Mouse (Mus musculus) adrenal gland, postnatal 25 days (tissue): Measurements from ENCODE around the gene Armh3. TPM values are rescaled to one million over a fixed set of nuclear protein-coding genes. Genes with fewer than 3 reads are reported as not detected.
A peak's percentile ranks its signal among the peaks of the same experiment; 100 is the strongest.

Experiments used
- DNase-seq: peaks from one replicate; pipeline ENCODE4 v3.0.0; 2021; ENCODE audit warnings: mixed read lengths
- total RNA-seq: library from RNA; stranded (reverse); gene quantifications from 2 replicates; pipeline ENCODE4 v1.2.3, GENCODE M21; 2021

Armh3 gene
- total RNA-seq, 1 experiment from 2014 or later: 19.7 TPM

DNA sequence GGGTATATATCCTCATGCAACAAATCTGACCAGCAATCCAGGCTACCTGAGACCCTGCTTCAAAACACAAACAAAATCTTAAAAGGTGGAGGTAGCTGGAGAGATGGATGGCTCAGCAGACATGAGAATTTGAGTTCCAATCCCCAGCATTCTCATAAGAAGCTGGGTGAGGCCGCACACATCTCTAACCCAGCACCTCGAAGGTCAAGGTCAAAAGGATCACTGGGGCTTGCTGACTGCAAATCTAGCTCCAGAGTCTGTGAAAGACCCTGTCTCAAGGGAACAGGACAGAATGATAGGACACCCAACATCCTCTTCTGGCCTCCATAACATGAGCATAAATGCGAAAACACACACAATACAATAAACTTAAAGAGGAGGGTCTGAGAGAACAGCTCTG lies 7.1 kb downstream of the Armh3 start:
- no peak for DNase-seq

DNA sequence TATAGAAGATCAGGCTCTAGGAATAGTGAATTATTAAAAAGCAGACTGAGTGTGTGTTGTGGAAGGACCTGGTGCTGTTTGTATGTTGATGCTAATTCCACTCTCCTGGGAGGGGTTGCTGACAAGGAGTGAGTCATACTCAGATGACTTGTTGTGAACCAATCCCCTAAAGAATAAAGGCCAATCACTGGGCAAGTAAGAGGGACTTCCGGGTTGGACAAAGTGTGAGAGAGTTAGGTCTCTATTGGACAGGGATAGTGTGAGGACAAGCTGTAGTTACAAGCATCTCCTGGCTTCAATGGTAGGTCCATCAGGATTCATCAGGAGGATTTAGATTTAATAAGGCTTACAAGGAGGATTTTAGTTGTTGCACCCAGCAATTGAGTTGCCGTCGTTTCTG lies 10.1 kb downstream of the Armh3 start:
- no peak for DNase-seq

DNA sequence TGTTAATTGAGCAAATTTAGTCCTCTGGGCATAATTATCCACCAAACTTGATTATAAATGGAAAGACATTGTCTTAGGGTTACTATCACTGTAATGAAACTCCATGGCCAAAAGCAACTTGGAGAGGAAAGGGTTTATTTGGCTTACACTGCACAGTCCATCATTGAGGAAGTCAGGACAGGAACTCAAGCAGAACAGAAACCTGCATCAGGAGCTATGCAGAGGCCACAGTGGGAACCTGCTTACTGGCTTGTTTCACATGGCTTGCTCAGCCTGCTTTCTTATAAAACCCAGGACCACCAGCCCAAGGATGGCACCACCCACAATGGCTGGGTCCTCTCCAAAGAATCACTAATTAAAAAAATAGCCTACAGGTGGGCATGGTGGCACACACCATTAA lies 13.9 kb downstream of the Armh3 start:
- no peak for DNase-seq

DNA sequence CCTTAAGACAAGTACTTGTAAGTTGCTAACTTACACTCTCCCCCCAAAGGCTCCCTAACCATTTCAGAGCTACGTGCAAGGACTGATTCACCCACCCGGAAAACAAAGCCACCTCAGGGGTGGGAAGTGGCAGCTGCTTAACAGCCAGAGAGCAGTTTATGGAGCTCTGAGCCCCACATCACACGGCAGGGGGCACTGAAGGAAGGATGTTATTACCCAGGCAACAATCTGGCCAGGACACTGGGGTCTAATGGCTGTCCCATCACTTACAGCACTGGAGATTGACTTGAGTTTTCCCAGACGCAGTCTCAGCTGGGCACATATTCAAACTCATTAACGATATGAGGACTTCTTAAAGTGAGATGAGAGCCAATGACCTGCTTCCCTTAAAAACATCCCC lies 37.5 kb downstream of the Armh3 start:
- DNase-seq: no peak

DNA sequence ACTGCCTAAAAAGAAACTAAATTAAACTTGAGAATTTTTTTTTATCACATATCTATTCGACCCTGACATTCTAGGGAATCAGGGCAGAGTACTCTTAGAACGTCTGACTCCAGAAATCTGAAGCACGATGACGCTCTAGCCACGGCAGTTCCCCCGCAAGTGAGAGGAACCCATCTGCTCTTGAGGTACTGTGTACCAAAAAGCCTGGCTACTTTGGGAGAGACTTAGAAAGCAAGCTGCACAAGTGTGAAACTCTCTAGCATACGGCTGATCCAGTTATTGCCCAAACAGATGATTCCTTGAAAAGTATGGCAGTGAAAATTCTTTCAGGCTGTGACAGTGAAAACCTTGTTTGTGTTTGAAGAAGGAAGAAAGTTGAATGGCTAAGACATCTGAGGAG lies 41.6 kb downstream of the Armh3 start:
- DNase-seq: no peak

DNA sequence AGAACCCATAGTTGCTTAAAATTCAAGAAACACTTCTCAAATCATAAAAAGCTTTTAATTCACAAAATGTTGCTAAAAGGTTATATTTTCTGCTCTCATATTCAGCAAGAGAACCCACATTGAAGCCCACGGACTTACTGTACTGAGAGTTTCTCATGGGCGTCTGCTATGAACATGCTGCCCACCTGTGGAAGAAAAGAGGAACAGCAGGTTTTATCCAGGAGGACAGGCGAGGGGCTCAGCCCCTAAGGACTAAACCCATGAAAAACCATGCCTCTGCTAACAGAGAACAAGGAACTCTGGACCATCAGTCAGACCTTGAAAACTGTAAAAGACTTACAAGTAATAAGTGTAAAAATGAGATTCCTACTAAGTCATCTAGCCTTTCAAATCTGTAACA lies 45.0 kb downstream of the Armh3 start:
- no peak for DNase-seq

DNA sequence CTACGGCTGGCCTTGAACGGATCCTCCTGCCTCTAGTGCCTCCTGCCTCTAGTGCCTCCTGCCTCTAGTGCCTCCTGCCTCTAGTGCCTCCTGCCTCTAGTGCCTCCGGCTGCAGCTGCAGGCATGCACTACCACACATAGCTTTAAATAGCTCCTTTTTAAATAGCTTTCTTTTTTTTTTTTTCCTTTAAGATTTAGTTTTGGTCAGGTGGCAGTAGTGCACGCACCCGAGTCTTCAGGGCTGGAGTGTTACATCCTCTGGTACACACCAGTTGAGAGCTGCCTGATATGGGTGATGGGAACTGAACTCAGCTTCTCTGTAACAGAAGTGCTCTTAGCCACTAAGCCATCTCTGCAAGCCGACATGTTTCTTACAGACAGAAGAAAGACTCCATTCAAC lies 49.1 kb downstream of the Armh3 start:
- DNase-seq: no peak

DNA sequence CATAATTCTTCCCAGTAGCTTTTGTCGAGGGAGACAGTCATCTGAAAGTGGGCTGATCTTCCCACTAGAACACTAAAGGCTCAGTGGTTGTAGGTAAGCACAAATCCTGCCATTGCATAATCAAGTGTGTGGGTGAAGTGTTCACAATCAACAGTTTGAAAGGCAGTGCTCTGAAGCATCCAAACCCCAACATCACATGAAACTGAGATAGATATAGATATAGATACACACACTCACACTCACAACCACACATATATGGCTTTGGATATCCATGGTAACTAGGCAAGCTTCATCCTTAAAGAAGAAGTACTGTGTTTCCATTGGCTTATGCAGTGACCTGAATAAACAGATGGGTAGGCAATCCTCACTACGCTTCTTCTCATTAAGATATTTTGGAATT lies 50.5 kb downstream of the Armh3 start:
- DNase-seq: no peak

DNA sequence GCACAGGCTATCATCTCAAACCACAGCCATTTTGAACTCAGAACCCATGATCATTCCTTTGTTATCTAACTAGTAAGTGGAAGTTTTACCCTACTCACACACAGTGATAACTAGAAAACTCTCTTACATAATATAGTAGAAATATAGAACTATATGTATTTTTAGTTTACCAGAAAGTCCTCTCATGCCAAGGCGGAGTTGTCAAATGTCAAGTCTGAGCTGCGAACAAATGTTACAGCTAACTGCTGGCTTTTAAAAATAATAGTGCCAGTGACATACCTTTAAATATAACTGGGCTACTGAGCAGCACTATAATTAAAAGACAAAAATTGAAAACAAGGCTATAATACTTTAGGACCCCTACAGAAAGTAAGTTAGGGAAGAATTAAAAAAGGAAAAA lies 51.0 kb downstream of the Armh3 start:
- DNase-seq: no peak

DNA sequence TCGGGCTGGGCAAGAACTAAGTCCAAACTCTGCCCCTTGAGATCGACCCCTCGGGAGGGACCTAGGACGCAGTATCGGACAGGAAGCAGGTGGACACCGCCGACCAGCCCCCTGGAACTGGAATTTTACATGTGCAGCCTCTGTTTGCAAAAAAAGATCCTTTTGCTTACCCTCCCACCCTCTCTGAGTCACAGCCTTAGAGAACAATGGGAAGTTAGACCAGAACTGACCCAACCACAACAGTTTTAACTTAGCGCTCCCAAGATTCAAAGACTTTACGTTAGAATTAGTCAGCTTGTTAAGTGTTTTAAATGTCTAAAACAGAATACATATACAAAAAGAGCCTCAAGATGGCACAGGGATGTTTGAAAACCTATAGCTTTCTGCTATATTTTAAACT lies 51.7 kb downstream of the Armh3 start:
- no peak for DNase-seq

DNA sequence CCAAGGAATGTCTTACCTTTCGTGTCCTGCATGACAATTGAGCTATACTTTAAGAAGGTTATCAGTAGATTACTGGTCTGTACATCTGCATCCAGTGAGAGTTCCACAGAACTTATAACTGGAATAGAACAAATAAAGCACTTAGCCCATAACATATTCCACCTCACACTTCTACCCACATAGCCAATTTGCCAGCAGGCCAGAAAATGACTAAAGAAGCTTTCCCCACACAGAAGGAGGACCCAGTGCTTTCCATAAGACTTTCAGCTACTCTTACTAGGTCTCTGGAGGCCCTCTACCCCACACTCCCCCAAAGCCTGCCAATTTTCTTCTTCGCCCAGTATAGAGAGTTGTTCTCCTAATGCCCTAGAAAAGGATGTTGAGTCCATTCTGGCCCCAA lies 52.3 kb downstream of the Armh3 start:
- DNase-seq: no peak

DNA sequence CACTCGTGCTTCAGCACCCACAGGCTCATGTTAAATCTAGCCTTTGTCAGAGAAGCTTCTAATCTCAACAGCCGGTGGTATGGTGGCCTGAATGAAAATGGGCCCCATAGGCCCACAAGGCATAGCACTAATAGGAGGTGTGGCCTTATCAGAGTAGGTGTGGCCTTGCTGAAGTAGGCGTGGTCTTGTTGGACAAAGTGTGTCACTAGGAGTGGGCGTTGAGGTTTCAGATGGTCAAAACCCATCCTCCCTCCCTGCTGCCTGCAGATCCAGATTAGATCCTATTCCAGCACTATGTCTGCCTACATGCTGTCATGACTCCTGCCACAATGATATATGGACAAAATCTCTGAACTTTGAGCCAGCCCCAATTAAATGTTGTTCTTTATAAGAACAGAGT lies 54.5 kb downstream of the Armh3 start:
- DNase-seq: no peak

DNA sequence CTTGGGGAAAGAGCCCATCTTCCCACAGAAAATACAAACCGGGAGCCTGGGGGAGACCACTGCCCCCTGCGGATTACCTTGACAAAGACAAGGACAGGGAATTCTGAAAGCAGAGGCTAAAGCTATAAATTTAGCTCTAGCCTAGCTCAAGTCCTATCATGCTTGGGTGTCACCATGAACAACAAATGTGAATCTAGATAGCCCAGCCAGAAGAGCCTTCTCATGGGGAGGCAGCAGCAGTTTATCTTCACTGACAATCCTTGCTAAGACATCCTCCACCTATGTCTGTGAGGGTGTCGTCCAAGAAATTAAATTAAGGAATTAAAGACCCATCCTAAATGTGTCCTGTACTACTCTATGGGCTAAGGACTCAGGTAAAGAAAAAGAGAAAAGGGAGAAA lies 60.2 kb downstream of the Armh3 start:
- DNase-seq: no peak

DNA sequence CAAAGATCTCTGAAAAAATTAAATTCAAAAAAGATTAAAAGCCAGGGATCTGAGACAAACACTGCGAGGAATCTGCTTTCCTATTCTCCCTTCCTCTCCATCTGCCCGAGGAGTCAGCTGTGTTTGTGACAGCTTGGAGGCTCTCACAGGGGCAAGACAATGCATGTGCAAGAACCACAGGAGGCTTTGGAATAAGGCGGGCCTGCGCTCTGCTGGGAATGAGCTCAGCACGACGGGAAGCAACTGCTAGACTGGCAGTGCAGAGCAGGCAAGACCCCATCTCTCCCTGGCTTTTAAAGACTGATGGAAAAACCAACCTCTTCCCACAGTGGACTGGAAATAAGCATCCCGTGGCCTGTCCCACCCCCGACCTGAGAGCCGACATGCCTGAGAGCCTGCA lies 60.8 kb downstream of the Armh3 start:
- no peak for DNase-seq

DNA sequence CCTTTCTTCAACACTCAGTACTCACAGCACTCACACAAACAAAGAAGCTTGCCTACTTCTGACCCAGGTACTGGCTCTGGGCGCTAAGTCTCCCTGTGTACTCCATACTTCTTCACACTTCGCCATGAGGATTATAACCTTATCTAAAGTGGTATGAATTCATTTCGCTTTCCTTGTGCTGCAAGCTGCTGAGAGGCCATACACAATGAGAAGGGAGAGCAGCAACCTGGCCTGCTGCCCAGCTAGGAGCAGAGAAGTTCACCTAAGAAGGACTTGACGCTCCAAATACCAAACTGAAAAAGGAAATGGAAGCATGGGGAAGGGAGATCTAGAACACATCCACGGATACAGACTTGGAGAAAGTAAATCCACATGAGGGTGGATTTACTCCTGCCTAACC lies 71.1 kb downstream of the Armh3 start:
- no peak for DNase-seq

DNA sequence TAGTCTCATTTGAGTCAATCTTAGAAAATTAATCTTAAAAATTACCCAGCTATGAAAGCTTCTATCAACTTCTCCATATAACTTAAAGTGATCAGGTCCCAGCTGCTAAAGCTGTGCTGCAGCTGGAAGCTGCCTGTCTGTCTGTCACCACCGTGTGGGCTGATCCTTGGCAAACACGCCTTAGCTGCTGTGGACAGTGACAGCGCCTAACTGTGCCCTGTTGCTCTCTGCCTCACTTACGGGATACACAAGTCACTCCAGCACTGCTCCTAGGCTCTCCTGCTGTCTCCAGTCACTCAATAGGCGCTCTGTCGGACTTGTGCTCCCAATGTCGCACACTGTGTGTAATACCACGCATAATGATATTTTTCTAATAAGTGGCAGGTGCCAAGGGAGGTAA lies 71.9 kb downstream of the Armh3 start:
- DNase-seq: no peak

DNA sequence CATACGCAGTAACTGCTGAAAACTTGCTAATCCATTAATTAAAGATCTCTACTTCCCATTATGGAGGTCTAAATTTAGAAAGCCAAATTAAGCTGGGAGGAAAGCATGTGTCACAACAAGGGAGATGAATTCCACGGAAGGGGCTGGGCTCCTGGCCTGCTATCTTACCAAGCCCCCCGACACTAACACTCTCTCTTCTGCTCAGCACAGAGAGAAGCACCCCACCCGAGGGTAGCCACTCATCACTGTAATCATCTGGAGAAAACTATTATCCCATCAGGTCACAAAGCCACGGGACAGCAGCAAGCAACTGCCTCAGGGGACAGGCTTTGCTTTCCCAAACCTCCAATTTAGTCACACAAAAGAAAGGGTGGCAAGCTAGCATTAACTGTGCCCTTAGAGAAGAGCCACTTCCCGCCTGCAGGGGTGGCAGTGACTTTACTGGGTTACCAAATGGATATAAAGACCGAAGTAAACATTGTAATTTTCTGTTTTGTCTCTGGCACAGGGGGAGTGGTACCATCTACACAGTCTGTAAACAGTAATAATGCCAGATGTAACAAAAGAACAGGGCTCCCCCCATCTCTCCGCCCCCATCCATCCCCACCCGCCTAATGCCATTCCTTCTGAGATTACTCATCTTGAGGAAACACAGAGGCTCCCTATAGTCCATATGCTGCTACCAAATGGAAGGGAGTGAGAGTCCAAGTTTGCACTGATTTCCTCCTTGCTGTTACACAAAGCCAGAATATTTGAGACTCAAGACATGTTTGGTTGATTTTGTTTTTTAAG lies 77.8 kb downstream of the Armh3 start:
- no peak for DNase-seq

DNA sequence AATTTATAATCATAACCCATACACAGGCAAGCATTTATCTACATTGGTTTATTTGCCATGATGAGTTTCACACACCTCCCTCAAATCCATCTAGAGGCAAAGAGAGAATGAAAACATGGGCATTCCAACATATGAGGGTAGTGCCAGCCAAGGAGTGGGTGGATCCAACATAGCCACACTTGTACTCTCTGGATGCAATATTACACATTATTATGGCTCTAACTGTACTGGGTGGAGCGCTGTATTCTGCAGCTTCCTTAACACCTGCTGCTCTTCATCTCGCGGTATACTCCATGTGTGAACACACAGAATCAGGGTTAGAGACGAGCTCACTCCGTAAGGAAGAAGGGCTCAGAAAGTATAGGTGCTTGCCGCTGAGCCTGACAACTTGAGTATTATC lies 79.9 kb downstream of the Armh3 start:
- no peak for DNase-seq

DNA sequence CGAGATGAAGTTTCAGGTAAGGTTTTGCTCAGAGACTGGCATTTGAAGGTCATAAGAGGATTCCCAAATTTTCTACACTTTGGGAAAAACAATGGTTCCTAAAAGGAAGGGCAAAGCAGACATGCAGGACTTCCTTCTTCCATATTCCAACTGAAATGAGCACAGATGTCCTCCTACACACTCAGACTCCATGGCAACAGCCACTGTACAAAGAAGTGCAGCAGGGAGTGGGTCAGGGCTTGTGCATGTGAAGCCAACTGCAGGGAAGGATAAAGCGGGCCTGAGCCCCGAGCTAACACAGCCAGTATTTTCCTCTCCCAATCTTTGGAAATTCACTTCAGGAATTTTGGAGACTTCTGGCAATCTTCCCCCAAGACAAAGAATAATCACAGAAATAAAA lies 80.4 kb downstream of the Armh3 start:
- no peak for DNase-seq

DNA sequence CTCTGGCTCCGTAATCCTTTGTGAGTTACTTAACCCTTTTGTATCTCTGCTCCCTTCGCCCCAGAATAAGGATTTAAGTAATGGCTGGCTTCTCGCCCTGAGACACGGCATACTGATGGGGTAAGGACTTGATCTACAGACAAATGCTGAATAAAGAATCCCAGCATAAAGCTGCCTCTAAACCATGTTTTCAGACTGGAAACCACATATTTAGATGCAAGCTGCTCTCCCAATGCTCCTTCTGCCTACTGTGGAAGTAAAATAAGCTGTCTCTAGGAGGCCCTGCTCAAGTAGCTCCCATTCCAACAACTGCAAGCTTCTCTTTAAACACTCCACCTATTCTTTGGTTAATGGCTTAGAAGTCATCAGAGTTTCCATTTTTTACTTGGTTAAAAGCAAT lies 81.8 kb downstream of the Armh3 start:
- no peak for DNase-seq

DNA sequence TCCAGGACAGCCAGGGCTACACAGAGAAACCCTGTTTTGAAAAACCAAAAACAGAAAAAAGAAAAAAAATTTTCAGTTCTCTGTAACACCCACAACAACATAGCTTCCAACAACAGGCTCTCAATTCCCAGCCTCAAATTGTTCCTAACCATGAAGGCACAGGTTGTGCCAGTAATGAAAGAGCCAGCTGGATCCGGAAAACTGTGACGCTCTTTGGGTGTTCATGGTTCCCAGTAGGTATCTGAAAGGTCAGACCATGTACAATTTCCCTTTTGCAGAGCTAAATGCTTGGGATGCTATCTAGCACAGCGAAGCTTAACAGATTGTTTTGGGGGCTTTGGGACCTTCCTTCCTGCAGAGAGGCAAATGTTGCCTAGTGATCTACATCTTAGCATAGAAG lies 82.3 kb downstream of the Armh3 start:
- DNase-seq: no peak

DNA sequence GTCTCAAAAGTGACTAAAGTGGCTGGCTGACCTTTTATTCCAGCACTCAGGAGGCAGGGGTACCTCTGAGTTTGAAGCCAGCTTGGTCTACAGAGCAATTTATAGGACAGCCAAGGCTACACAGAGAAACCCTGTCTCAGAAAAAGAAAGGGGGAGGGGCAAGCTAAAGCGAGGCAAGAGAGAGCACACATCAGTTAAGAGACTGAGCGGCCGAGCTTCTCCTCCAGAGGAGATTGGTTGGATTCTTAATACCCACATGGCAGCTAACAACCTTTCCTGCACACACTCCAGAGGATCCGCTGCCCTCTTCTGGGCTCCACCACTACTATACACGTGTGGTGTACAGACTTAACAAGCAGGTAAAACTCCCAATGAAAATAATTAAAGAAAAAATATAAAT lies 85.3 kb downstream of the Armh3 start:
- DNase-seq: no peak

DNA sequence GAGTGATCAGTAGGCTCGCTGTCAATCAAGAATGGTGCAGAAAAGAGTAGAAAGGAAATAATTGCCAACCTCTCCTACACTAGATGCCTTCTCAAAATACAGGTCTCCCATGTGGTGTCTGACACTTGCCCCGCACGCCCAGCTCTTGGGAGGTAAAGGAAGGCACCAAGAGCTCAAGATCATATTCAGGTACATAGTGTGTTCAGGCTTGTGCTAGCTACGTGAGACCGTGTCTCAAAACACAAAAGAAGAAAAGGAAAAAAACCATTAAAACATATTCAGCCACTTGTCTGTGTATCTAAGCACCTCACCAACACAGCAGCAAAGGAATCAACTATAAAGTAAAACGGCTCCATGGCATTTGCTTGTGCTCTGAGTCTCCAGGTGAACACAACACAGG lies 85.9 kb downstream of the Armh3 start:
- no peak for DNase-seq

DNA sequence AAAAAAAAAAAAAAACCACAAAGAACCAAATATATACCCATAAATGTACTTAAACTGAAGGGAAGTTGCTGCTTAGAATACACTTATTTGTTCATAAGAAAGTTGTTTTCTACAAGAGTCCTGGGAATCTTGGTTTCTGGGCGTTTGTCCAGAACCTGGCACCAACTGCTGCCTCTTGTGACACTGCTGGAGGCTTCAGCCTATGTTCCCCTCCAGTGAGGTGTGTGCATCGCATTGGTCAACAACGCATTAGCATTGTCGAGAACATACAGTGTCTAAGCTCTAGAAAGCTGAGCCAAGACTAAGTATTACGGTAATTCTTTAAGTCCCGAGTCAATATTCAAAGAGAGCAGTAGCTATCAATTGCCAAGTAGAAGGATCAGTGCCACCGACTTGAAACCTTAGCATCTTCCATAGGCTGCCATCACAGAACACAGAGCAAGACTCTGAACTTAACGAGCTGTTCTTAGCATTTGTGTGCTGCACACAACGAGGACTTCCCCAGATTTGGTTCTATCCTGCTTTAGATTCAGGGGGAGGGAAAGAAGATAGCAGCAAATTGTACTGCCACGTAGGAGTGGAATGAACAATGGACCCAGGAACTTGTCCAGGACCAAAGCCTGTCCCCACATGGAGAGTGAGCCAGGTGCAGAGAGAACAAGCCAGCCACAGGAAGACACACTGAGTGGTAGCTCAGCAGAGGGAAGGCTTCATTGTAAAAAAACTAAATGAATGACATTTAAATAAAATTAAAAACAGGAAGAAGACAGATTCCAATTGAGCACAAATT lies 86.9 kb downstream of the Armh3 start:
- peak; percentile 14 for DNase-seq
